Mouse (Mus musculus) layer of hippocampus, postnatal 14 days (tissue): ENCODE data around the gene Smim8. TPM values are rescaled to one million over a fixed set of nuclear protein-coding genes. Genes with fewer than 3 reads are reported as not detected.
"Not testable (repeated sequence)": the region's sequence is repeated elsewhere in the genome, so short reads cannot be mapped to it uniquely, and the experiment has no call there.

Experiments
- DNase-seq, 2 experiments: peaks; one replicate each; pipeline ENCODE4 v3.0.0; 2021 to 2022; ENCODE audit warnings: low spot score in 2 of 2, mixed read lengths in 1 of 2
- long read RNA-seq, 2 experiments: library from polyadenylated mRNA; stranded (forward); transcript quantifications; one replicate each; pipeline ENCODE4 v2.0.0; 2021
- total RNA-seq, 2 experiments: library from RNA; stranded (reverse); gene quantifications; 2 replicates each; pipeline ENCODE4 v1.2.3; 2021

Smim8 gene
- total RNA-seq: 10 to 100 TPM; 24.2 to 25.9 TPM
- long read RNA-seq, experiment 1, transcript Smim8-201 (3 exons, 786 nt): major isoform, 8 of 18 reads
- long read RNA-seq, experiment 1, partial matches to known transcripts: 6 of 18 reads
- long read RNA-seq, experiment 1, other reads (novel, unspliced or antisense): 0 of 18 reads
- long read RNA-seq, experiment 2, transcript Smim8-201 (3 exons, 786 nt): major isoform, 22 of 47 reads
- long read RNA-seq, experiment 2, transcript Smim8-205 (3 exons, 782 nt): minor isoform, 5 of 47 reads
- long read RNA-seq, experiment 2, partial matches to known transcripts: 20 of 47 reads
- long read RNA-seq, experiment 2, other reads (novel, unspliced or antisense): 0 of 47 reads

GRCm38 (mm10) chr4:34777677-34778527 lies at the start of gene Smim8:
Smim8 (minus strand) TSS chr4:34778423.
- peak; percentile 88 to 90 for DNase-seq

- DNase-seq: no peak
These were observed 45.7 kb upstream of the Smim8 start for GRCm38 (mm10) chr4:34823901-34824300.

- no peak for DNase-seq
These were observed 41.7 kb upstream of the Smim8 start for GRCm38 (mm10) chr4:34819904-34820303.

GRCm38 (mm10) chr4:34801166-34802034 lies 23.2 kb upstream of the Smim8 start:
- no peak for DNase-seq

- DNase-seq: no peak
These were observed 19.8 kb upstream of the Smim8 start for GRCm38 (mm10) chr4:34798005-34798404.

GRCm38 (mm10) chr4:34797294-34797983 lies 19.2 kb upstream of the Smim8 start:
- no peak for DNase-seq

GRCm38 (mm10) chr4:34796294-34796693 lies 18.1 kb upstream of the Smim8 start:
- no peak for DNase-seq

- DNase-seq: no peak
These were observed 8.3 kb upstream of the Smim8 start for GRCm38 (mm10) chr4:34786476-34786875.

- DNase-seq: no peak
These were observed 7.4 kb upstream of the Smim8 start for GRCm38 (mm10) chr4:34785646-34786045.

GRCm38 (mm10) chr4:34784865-34785264 lies 6.6 kb upstream of the Smim8 start:
- no peak for DNase-seq

GRCm38 (mm10) chr4:34782730-34783129 lies 4.5 kb upstream of the Smim8 start:
- DNase-seq: no peak

- no peak for DNase-seq
These were observed 6.4 kb downstream of the Smim8 start for GRCm38 (mm10) chr4:34771652-34772371.

- no peak for DNase-seq
These were observed 22.1 kb downstream of the Smim8 start, which contains the start of gene Gm136 for GRCm38 (mm10) chr4:34756163-34756562. Gm136 (minus strand) TSS chr4:34756263.

- DNase-seq: no peak
These were observed 29.0 kb downstream of the Smim8 start for GRCm38 (mm10) chr4:34749236-34749635.

- DNase-seq: no peak
These were observed 43.8 kb downstream of the Smim8 start for GRCm38 (mm10) chr4:34734461-34734860.

GRCm38 (mm10) chr4:34733415-34733814 lies 44.8 kb downstream of the Smim8 start:
- DNase-seq: not testable (repeated sequence)

- DNase-seq: peak in 1 of 2 experiments; percentile 23
These were observed 48.3 kb downstream of the Smim8 start, which contains the start of gene Cfap206 for GRCm38 (mm10) chr4:34729851-34730341. Cfap206 (minus strand) TSS chr4:34730206.

GRCm38 (mm10) chr4:34725710-34726109 lies 52.5 kb downstream of the Smim8 start:
- DNase-seq: not testable (repeated sequence)

GRCm38 (mm10) chr4:34724306-34724705 lies 53.9 kb downstream of the Smim8 start:
- no peak for DNase-seq

- DNase-seq: no peak
These were observed 55.0 kb downstream of the Smim8 start for GRCm38 (mm10) chr4:34723186-34723585.
